Mouse (Mus musculus) neural tube, embryonic 15.5 days (tissue): ENCODE measurements around the gene Hoxa10. TPM values are rescaled to one million over a fixed set of nuclear protein-coding genes. Genes with fewer than 3 reads are reported as not detected.

Experiments used
- ATAC-seq: fragments of 200-750 bp; cut with Nextera tagmentation; 2 replicates; pipeline ENCODE4 v1.8.0; 2017; ENCODE audit warnings: mild to moderate bottlenecking, moderate TSS enrichment, moderate library complexity; ENCODE audit not compliant: low FRiP score
- H3K27ac ChIP-seq: fragments of 300-500 bp; sonication (generic); replicated peaks from 2 replicates; pipeline ENCODE4 v1.5.1; 2015; ENCODE audit warnings: mild to moderate bottlenecking, inconsistent platforms
- H3K27me3 ChIP-seq: fragments of 300-500 bp; sonication (generic); replicated peaks from 2 replicates; pipeline ENCODE4 v1.6.1; 2015; ENCODE audit warnings: inconsistent platforms
- H3K36me3 ChIP-seq: fragments of 300-500 bp; sonication (generic); 2 replicates; pipeline ENCODE4 v1.6.1; 2015; ENCODE audit warnings: inconsistent platforms
- H3K4me1 ChIP-seq: fragments of 300-500 bp; sonication (generic); 2 replicates; pipeline ENCODE4 v1.6.1; 2015; ENCODE audit warnings: inconsistent platforms
- H3K4me2 ChIP-seq: fragments of 300-500 bp; sonication (generic); 2 replicates; pipeline ENCODE4 v1.6.1; 2015; ENCODE audit warnings: inconsistent platforms, mild to moderate bottlenecking, moderate library complexity
- H3K4me3 ChIP-seq: fragments of 300-500 bp; sonication (generic); replicated peaks from 2 replicates; pipeline ENCODE4 v1.5.1; 2015; ENCODE audit warnings: mild to moderate bottlenecking, inconsistent platforms
- H3K9ac ChIP-seq: fragments of 300-500 bp; sonication (generic); replicated peaks from 2 replicates; pipeline ENCODE4 v1.6.1; 2015; ENCODE audit warnings: mild to moderate bottlenecking, inconsistent platforms
- H3K9me3 ChIP-seq: fragments of 300-500 bp; sonication (generic); replicated peaks from 2 replicates; pipeline ENCODE4 v1.6.1; 2016; ENCODE audit warnings: inconsistent platforms
- WGBS: fragments of 180-500 bp; shearing (Covaris S2); methylation state at CpG from one replicate; pipeline ENCODE4 v1.1.7; 2015; ENCODE audit warnings: mixed read lengths; 5-methylcytosine and 5-hydroxymethylcytosine counted together
- polyA plus RNA-seq: library from polyadenylated mRNA; unstranded; fragments of >200 nt; fragmentation: Nextera tagmentation; extraction: Ambion mirVana; gene quantifications from 2 replicates; pipeline ENCODE4 v1.2.1, GENCODE M21; 2015

Hoxa10 gene
- polyA plus RNA-seq, 1 experiment from 2014 or later: 48.9 TPM

GRCm38 (mm10) chr6:52204050-52204752 lies 36.5 kb downstream of the Hoxa10 start, which contains the start of gene Hoxa5:
Gene Hoxa5 (minus strand): TSS chr6:52204587.
- H3K36me3 ChIP-seq: peaks cover 11% of the 10 kb centered on the region; the same call in 1 of the 2 replicates
- H3K4me3 ChIP-seq: peak within 1 kb of the TSS; percentile 81
- H3K9me3 ChIP-seq: no peaks in the 10 kb centered on the region
- peak; percentile 45; the same call in 1 of the 2 replicates for ATAC-seq
- peak within 1 kb of the TSS; percentile 70 for H3K9ac ChIP-seq
- H3K27ac ChIP-seq: peak within 1 kb of the TSS; percentile 79
- H3K27me3 ChIP-seq: no peaks in the 10 kb centered on the region
- H3K4me2 ChIP-seq: peak within 1 kb of the TSS; percentile 85
- under 1% methylated on average over 65 of the region's 65 CpGs for WGBS
- peaks cover 94% of the 10 kb centered on the region for H3K4me1 ChIP-seq

GRCm38 (mm10) chr6:52203371-52204049 lies 37.1 kb downstream of the Hoxa10 start:
- Histone ChIP-seq H3K27ac (peak overlapping the region; percentile 79), H3K27me3 (no peaks in the 10 kb centered on the region), H3K9me3 (no peaks in the 10 kb centered on the region), H3K4me1 (peaks cover 87% of the 10 kb centered on the region), H3K9ac (peak overlapping the region; percentile 70), H3K36me3 (peaks cover 11% of the 10 kb centered on the region; the same call in 1 of the 2 replicates), H3K4me2 (peak overlapping the region; percentile 85), H3K4me3 (peak overlapping the region; percentile 81)
- no peak for ATAC-seq
- WGBS: 3% methylated on average over 46 of the region's 46 CpGs

GRCm38 (mm10) chr6:52203121-52203370 lies 37.6 kb downstream of the Hoxa10 start:
- Histone ChIP-seq H3K9me3 (no peaks in the 10 kb centered on the region), H3K27me3 (no peaks in the 10 kb centered on the region), H3K36me3 (peaks cover 11% of the 10 kb centered on the region; the same call in 1 of the 2 replicates), H3K27ac (peak overlapping the region; percentile 79), H3K4me2 (peak overlapping the region; percentile 85), H3K4me3 (peak overlapping the region; percentile 81), H3K4me1 (peaks cover 84% of the 10 kb centered on the region), H3K9ac (peak overlapping the region; percentile 70)
- no peak for ATAC-seq
- WGBS: 7% methylated on average over 10 of the region's 10 CpGs

- no peak for ATAC-seq
- Histone ChIP-seq H3K27me3 (no peaks in the 10 kb centered on the region), H3K4me2 (peak overlapping the region; percentile 85), H3K36me3 (peaks cover 11% of the 10 kb centered on the region; the same call in 1 of the 2 replicates), H3K9me3 (no peaks in the 10 kb centered on the region), H3K9ac (peak overlapping the region; percentile 70), H3K4me3 (peak overlapping the region; percentile 81), H3K4me1 (peaks cover 84% of the 10 kb centered on the region), H3K27ac (peak overlapping the region; percentile 79)
- 15% methylated on average over 22 of the region's 22 CpGs for WGBS
Observed at GRCm38 (mm10) chr6:52202362-52203120, 38.1 kb downstream of the Hoxa10 start.

GRCm38 (mm10) chr6:52201269-52201668 lies 39.4 kb downstream of the Hoxa10 start:
- 15% methylated on average over 1 of the region's 1 CpGs for WGBS
- Histone ChIP-seq H3K4me1 (peaks cover 84% of the 10 kb centered on the region), H3K36me3 (peaks cover 11% of the 10 kb centered on the region; the same call in 1 of the 2 replicates), H3K27me3 (no peaks in the 10 kb centered on the region), H3K27ac (peak overlapping the region; percentile 76), H3K9ac (peak overlapping the region; percentile 34), H3K4me3 (0 out of 2 replicates have a peak overlapping the region, but pooled peaks have one; percentile 3), H3K9me3 (no peaks in the 10 kb centered on the region), H3K4me2 (peak overlapping the region; percentile 85)
- ATAC-seq: no peak

GRCm38 (mm10) chr6:52200751-52201250 lies 39.9 kb downstream of the Hoxa10 start:
- no peak for ATAC-seq
- peak overlapping the region; percentile 34; the same call in 1 of the 2 replicates for H3K9ac ChIP-seq
- 11% methylated on average over 10 of the region's 10 CpGs for WGBS

GRCm38 (mm10) chr6:52200073-52200750 lies 40.4 kb downstream of the Hoxa10 start:
- peak overlapping the region; percentile 2; the same call in 1 of the 2 replicates for H3K4me3 ChIP-seq
- no peaks in the 10 kb centered on the region for H3K27me3 ChIP-seq
- H3K4me2 ChIP-seq: peak overlapping the region; percentile 85
- peaks cover 8% of the 10 kb centered on the region; the same call in 1 of the 2 replicates for H3K36me3 ChIP-seq
- peaks cover 79% of the 10 kb centered on the region for H3K4me1 ChIP-seq
- 8% methylated on average over 30 of the region's 30 CpGs for WGBS
- H3K27ac ChIP-seq: peak overlapping the region; percentile 76
- H3K9me3 ChIP-seq: no peaks in the 10 kb centered on the region
- H3K9ac ChIP-seq: 0 out of 2 replicates have a peak overlapping the region, but pooled peaks have one; percentile 26
- ATAC-seq: peak; percentile 21; the same call in 1 of the 2 replicates

More at GRCm38 (mm10) chr6:52200751-52201250, 39.9 kb downstream of the Hoxa10 start:
- Histone ChIP-seq H3K4me2 (peak overlapping the region; percentile 85), H3K27me3 (no peaks in the 10 kb centered on the region), H3K9me3 (no peaks in the 10 kb centered on the region), H3K4me3 (0 out of 2 replicates have a peak overlapping the region, but pooled peaks have one; percentile 3), H3K36me3 (peaks cover 8% of the 10 kb centered on the region; the same call in 1 of the 2 replicates), H3K27ac (peak overlapping the region; percentile 76), H3K4me1 (peaks cover 84% of the 10 kb centered on the region)

- no peak overlapping the region for H3K4me3 ChIP-seq
- no peaks in the 10 kb centered on the region for H3K9me3 ChIP-seq
- peak; percentile 64 for ATAC-seq
- H3K4me1 ChIP-seq: peaks cover 75% of the 10 kb centered on the region
- 0 out of 2 replicates have a peak overlapping the region, but pooled peaks have one; percentile 20 for H3K9ac ChIP-seq
- H3K4me2 ChIP-seq: peak overlapping the region; percentile 32
- H3K27ac ChIP-seq: peak overlapping the region; percentile 68
- H3K27me3 ChIP-seq: no peaks in the 10 kb centered on the region
- H3K36me3 ChIP-seq: peaks cover 3% of the 10 kb centered on the region; the same call in 1 of the 2 replicates
- 9% methylated on average over 10 of the region's 10 CpGs for WGBS
Observed at GRCm38 (mm10) chr6:52197271-52197670, 43.4 kb downstream of the Hoxa10 start.

- Histone ChIP-seq H3K9me3 (no peaks in the 10 kb centered on the region), H3K4me1 (peaks cover 77% of the 10 kb centered on the region), H3K27ac (peak overlapping the region; percentile 68), H3K27me3 (no peaks in the 10 kb centered on the region), H3K4me2 (peak overlapping the region; percentile 32), H3K4me3 (no peak overlapping the region), H3K9ac (0 out of 2 replicates have a peak overlapping the region, but pooled peaks have one; percentile 20), H3K36me3 (peaks cover 3% of the 10 kb centered on the region; the same call in 1 of the 2 replicates)
- 19% methylated on average over 9 of the region's 9 CpGs for WGBS
- ATAC-seq: no peak
Observed at GRCm38 (mm10) chr6:52196811-52197210, 43.8 kb downstream of the Hoxa10 start.

GRCm38 (mm10) chr6:52194690-52195089 lies 46.0 kb downstream of the Hoxa10 start:
- peak overlapping the region; percentile 63 for H3K27ac ChIP-seq
- peak overlapping the region; percentile 21 for H3K4me2 ChIP-seq
- H3K4me1 ChIP-seq: peaks cover 73% of the 10 kb centered on the region
- no peaks in the 10 kb centered on the region for H3K9me3 ChIP-seq
- ATAC-seq: no peak
- H3K27me3 ChIP-seq: no peaks in the 10 kb centered on the region
- 19% methylated on average over 10 of the region's 10 CpGs for WGBS
- no peak overlapping the region for H3K9ac ChIP-seq
- H3K4me3 ChIP-seq: no peak overlapping the region
- peaks cover 4% of the 10 kb centered on the region; the same call in 1 of the 2 replicates for H3K36me3 ChIP-seq
